Mouse (Mus musculus): ENCODE measurements at regions not wholly inside any gene's neighbourhood (a gene's known extent, or its start where the extent isn't known, plus 50 kb on each side); places are given as distances from the start of the nearest gene placed in this dataset.
"Not testable (repeated sequence)": the region's sequence is repeated elsewhere in the genome, so short reads cannot be mapped to it uniquely, and the experiment has no call there.

- no peak for DNase-seq (ENCODE audit: low read depth, low spot score)
Observed at GRCm38 (mm10) chr2:114723971-114724666, 69.4 kb upstream of the Dph6 start.

GRCm38 (mm10) chr2:114727197-114727596 lies 72.4 kb upstream of the Dph6 start:
- no peak for DNase-seq (ENCODE audit: low read depth, low spot score)

- DNase-seq (ENCODE audit: low read depth, low spot score), result no peak
Observed at GRCm38 (mm10) chr2:114734861-114735569, 80.3 kb upstream of the Dph6 start.

- DNase-seq (ENCODE audit: low read depth, low spot score), result no peak
Observed at GRCm38 (mm10) chr2:114739421-114740212, 84.9 kb upstream of the Dph6 start.

DNA sequence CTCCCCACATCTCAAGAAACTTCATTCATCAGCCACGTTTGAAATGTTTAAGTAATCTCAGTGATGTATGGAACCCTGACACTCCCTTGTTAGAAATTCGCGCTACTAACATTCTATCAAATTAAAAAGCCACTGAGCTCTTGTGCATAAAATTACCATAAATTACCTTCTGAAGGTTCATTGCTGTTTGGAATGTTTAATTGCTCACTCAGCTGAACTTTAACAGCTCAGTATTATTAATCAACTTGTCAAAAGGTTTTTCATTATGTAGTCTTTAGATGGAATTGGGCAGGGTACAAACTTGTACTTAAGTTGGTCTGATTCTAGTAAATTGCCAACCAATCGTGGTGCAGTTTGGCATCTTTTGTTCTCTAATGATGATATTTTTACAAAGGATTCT lies 108.5 kb upstream of the Dph6 start:
- DNase-seq (ENCODE audit: low read depth, low spot score), result no peak

GRCm38 (mm10) chr2:114773723-114774122 lies 119.0 kb upstream of the Dph6 start:
- not testable (repeated sequence) for DNase-seq (ENCODE audit: low read depth, low spot score)

DNA sequence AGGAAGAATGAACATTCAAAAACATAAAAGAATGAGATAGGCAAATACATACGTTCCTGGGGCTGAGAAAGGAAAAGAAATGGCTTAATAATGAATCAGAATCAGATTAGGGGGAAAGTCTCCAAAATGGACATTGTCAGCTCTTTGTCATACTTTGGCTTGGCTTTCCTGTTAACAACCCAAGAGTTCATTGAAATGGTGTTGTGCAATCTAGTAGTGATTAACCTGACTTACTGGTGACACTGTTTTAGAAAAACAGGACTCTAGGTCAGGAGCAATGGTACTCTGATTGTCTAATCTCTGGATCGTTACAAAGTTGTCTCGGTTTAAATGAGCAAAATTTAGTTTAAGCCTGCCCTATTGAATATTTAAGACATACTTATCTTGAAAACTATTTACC lies 119.5 kb upstream of the Dph6 start:
- DNase-seq (ENCODE audit: low read depth, low spot score), result no peak

- DNase-seq (ENCODE audit: low read depth, low spot score), result no peak
Observed at GRCm38 (mm10) chr2:114775532-114775931, 120.8 kb upstream of the Dph6 start.

DNA sequence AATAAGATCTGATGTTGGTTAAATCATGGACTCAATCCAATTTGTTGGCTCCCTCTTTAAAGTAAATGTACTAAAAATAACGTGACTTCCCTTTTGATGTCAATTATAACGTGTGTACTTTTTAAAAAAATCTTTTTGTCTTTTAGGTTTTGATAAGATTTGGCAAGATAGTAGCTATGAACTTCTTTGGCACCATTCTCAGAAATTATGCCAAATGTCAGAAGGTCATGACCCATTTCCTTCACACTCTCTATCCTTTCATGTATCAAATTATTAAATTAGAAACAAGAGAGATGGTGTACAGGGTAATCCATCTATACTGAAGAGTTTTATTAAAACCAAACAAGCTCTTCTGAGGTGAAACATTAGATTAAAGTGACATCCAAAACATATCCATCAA lies 121.4 kb upstream of the Dph6 start:
- DNase-seq (ENCODE audit: low read depth, low spot score), result no peak

- DNase-seq (ENCODE audit: low read depth, low spot score), result no peak
Observed at GRCm38 (mm10) chr2:114782450-114782849, 127.7 kb upstream of the Dph6 start.

- DNase-seq (ENCODE audit: low read depth, low spot score), result no peak
Observed at GRCm38 (mm10) chr2:114784191-114784590, 129.4 kb upstream of the Dph6 start.

GRCm38 (mm10) chr2:114788251-114788650 lies 133.5 kb upstream of the Dph6 start:
- no peak for DNase-seq (ENCODE audit: low read depth, low spot score)

GRCm38 (mm10) chr2:114796630-114797290 lies 142.0 kb upstream of the Dph6 start:
- DNase-seq (ENCODE audit: low read depth, low spot score), result no peak

DNA sequence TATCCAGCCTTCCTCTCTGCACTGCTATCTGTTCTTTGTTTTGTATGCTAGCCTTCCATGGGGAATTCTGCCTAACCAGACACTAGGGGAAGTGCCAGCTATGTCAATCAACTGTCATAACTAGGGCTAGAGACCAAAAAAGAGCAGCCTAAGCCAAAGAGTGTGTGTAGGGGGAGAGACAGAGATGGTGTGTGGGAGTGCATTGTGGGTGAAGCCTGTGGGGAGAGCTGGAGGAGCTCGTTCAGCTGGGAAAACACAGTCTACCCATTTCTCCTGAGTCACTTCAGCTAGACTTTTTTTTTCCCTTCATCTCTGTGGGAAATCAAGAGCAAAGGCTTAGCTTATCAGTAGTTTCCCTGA lies 142.5 kb upstream of the Dph6 start:
- no peak for DNase-seq (ENCODE audit: low read depth, low spot score)

DNA sequence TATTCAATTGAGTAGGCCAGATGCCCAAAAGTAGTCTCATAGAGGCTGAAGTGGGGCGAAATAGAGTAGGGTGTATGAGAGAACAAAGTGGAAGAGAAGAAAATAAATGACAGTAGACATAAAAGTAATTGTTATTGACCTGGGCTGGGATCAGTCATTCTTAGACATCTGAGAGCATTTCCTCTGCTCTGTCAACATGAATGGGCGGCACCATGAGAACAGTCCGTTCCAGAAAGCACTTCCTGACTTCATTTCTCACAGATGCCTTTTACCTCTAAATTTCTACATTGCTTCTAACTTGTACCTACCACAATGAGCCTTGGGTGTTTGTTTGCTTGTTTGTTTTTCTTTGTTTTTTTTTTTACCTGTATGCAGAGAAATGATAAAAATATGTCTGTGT lies 148.5 kb upstream of the Dph6 start:
- no peak for DNase-seq (ENCODE audit: low read depth, low spot score)

DNA sequence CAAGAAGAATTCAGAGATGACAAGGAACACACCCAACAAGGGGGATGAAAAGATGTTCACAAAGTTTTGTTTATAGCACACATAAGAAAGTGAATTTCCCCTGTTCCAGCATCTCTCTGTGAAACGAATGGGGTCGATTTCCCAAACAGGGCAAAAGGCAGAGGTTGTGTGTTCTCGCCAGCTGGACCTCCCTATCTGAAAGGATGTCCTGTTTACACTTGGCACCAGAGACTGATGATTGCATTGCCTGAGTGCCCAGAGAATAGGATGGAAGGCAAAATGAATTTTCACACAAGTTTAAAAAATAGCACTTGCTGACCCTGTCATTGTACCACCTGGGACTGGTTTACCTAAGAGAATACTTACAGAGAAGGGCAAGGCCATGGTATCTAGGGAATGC lies 149.2 kb upstream of the Dph6 start:
- no peak for DNase-seq (ENCODE audit: low read depth, low spot score)

GRCm38 (mm10) chr2:114805436-114806047 lies 150.8 kb upstream of the Dph6 start:
- no peak for DNase-seq (ENCODE audit: low read depth, low spot score)

DNA sequence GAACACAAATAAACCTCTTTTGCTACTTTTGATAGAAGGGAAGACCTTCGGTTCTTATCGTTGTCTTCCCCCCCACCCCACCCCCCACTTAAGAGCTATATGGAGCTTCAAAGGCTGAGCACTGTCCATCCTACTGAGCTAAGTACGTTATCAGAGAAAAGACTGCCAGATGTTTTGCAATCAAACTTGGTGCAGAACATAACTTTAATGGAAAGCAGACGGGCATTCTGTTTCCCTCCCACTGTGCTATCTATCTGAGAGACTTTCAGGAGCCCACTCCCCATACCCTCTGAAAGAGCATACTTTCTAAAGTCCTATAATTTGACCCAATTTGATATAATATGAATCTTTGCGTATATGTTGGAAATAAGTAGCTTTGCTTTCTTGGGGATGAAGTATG lies 153.3 kb upstream of the Dph6 start:
- DNase-seq (ENCODE audit: low read depth, low spot score), result no peak

DNA sequence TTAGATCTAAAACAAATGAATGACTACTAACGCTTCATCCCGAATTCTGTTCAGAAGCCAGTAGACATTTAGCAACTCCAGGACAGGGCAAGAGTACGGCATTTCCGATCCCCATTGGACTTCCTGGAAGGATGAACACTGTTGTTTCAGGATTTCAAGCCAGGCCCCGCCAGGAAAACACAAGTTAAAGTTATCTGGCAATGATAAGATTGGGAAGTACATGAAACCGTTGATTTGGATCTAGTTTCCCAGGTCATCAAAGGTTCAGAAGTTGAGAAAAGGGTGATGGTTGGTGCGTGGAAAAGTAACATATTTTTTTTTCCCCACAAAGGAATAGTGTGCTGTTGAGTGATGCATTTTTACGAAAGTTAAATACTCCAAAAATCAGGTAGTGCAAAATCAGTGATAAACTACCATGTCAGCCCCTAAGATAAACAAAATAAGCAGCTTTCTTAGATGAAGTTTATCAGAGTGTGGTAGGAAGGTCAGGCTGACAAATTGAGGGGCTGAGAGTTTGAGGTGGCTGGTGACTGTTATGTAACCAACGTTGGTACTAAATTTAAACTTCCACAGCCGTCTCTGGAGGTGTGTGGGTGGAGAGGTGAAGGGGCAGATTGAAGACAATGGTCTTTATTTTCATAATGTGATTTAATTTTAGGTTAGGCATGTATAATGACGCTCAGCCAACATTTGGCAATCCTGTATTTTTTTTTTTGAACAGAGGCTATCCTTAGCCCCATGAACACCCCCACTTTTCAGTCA lies 157.6 kb upstream of the Dph6 start:
- no peak for DNase-seq (ENCODE audit: low read depth, low spot score)

DNA sequence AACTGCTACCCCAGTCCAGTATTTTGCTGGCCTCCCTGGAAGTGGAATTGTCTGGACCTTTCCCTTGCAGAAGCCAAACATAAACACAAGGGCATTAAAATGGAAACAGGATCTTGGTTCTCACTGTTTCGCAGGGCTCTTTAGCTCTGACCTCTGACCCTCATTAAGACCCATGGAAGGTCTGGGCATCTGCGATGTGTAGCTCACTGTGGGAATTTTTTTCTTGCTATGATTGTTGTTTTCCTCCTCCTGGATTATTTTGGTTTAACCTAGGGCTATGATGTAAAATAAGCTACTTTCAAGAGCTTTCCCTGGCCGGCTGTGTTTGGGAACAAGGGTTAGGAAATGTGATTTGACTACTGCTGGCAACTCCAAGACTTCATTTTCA lies 158.1 kb upstream of the Dph6 start:
- DNase-seq (ENCODE audit: low read depth, low spot score), result no peak

GRCm38 (mm10) chr2:114822657-114823056 lies 167.9 kb upstream of the Dph6 start:
- DNase-seq (ENCODE audit: low read depth, low spot score), result no peak

Measured in CD4-positive, CD25-positive, alpha-beta regulatory T cell, adult 2 months (primary cell).